Mouse (Mus musculus): Measurements from ENCODE around the gene Nbea. TPM values are rescaled to one million over a fixed set of nuclear protein-coding genes. Genes with fewer than 3 reads are reported as not detected.

Gene Nbea
- total RNA-seq, 1 experiment: 9.1 TPM

- TF ChIP-seq ZNF384 (IDR thresholded peaks at IDR 0.05; ENCODE audit: low read depth, low read length) (no peak), HCFC1 (IDR thresholded peaks at IDR 0.05; ENCODE audit: borderline replicate concordance, insufficient read depth, low read length) (no peak), CHD2 (IDR thresholded peaks at IDR 0.05; ENCODE audit: low read depth, low read length) (no peak), ZC3H11A (IDR thresholded peaks at IDR 0.05; ENCODE audit: borderline replicate concordance, low read depth, low read length) (no peak), MAFK (IDR thresholded peaks at IDR 0.05; ENCODE audit: insufficient read depth, low read depth, low read length) (no peak)
- Histone ChIP-seq H3K36me3 (ENCODE audit: control insufficient read depth, insufficient read depth, low read length, poor library complexity, severe bottlenecking) (no peaks in the 10 kb centered on the region), H3K9ac (ENCODE audit: insufficient read depth, low read depth, low read length, poor library complexity, severe bottlenecking) (no peak overlapping the region), H3K27ac (ENCODE audit: insufficient read depth, low read depth, low read length, poor library complexity, severe bottlenecking) (no peak overlapping the region), H3K9me3 (ENCODE audit: control insufficient read depth, insufficient read depth, low read depth, low read length) (no peaks in the 10 kb centered on the region), H3K4me1 (ENCODE audit: control insufficient read depth in 2 of 2, insufficient read depth in 2 of 2, low read length in 2 of 2, poor library complexity in 1 of 2) (no peaks in the 10 kb centered on the region), H3K4me3 (ENCODE audit: insufficient read depth in 1 of 2, low read depth in 1 of 2, low read length in 2 of 2, poor library complexity in 1 of 2, severe bottlenecking in 1 of 2) (no peak overlapping the region)
- no peak for DNase-seq (ENCODE audit: low read depth, low spot score)
- in situ Hi-C loops (cut with MboI; ENCODE audit: low sequenced_read_pairs in 2 of 2, unreplicated experiment in 2 of 2): no loop called here
Observed at GRCm38 (mm10) chr3:56034596-56034995, 148.9 kb downstream of the Nbea start.

DNA sequence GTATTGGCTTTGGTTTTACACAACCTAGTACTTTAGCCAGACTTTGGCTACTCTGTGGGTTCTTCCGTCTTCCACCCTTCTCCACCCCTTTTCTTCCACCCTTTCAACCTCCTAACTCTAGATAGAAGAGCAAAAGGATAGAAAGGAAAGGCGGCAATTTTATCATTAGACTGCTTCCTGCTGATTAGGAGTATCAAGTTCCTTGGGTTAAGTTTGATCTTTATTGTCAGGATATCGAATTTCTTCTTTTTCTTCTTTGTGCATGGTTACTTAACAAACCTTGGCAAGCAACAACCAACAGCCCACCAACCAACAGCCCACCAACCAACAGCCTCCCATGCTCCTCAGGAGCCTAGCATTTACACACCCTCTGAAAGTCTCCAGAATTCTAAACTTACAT is 165.0 kb downstream of the Nbea start:
- Histone ChIP-seq H3K9ac (ENCODE audit: insufficient read depth, low read depth, low read length, poor library complexity, severe bottlenecking) (no peak overlapping the region), H3K4me3 (ENCODE audit: insufficient read depth in 1 of 2, low read depth in 1 of 2, low read length in 2 of 2, poor library complexity in 1 of 2, severe bottlenecking in 1 of 2) (no peak overlapping the region), H3K4me1 (ENCODE audit: control insufficient read depth in 2 of 2, insufficient read depth in 2 of 2, low read length in 2 of 2, poor library complexity in 1 of 2) (no peaks in the 10 kb centered on the region), H3K9me3 (ENCODE audit: control insufficient read depth, insufficient read depth, low read depth, low read length) (no peaks in the 10 kb centered on the region), H3K36me3 (ENCODE audit: control insufficient read depth, insufficient read depth, low read length, poor library complexity, severe bottlenecking) (no peaks in the 10 kb centered on the region; the same call in 1 of the 2 replicates), H3K27ac (ENCODE audit: insufficient read depth, low read depth, low read length, poor library complexity, severe bottlenecking) (no peak overlapping the region)
- TF ChIP-seq ZNF384 (IDR thresholded peaks at IDR 0.05; ENCODE audit: low read depth, low read length): no peak
- no peak for TF ChIP-seq MAFK (IDR thresholded peaks at IDR 0.05; ENCODE audit: insufficient read depth, low read depth, low read length)
- no peak for TF ChIP-seq HCFC1 (IDR thresholded peaks at IDR 0.05; ENCODE audit: borderline replicate concordance, insufficient read depth, low read length)
- TF ChIP-seq ZC3H11A (IDR thresholded peaks at IDR 0.05; ENCODE audit: borderline replicate concordance, low read depth, low read length): no peak
- no peak for TF ChIP-seq CHD2 (IDR thresholded peaks at IDR 0.05; ENCODE audit: low read depth, low read length)
- in situ Hi-C loops (cut with MboI; ENCODE audit: low sequenced_read_pairs in 2 of 2, unreplicated experiment in 2 of 2): loop anchor here in 1 of 2 experiments (25.0 kb wide), 1 partner anchor 1194 kb away; no protein-coding TSS in a partner anchor
- DNase-seq (ENCODE audit: low read depth, low spot score): no peak

DNA sequence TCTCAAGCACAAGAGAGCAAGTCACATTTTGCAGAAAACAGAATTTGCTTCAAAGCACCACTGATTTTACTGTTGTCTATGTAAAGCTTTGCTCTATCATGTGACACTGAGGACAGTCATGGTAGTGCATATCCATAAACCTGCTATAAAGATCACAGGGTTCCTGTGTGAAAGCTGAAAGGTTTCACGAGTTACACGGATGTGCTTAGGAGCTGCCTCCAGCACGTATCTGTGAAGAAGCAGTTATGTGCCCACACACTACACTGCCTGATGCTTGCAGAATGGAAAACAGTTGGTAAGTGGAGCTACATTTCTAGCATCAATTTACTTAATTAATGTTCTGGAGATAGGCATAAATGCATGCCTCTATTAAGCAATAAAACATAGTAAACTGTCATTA is 172.4 kb downstream of the Nbea start:
- no peak for DNase-seq (ENCODE audit: low read depth, low spot score)

GRCm38 (mm10) chr3:56007991-56008390 is 175.5 kb downstream of the Nbea start:
- Histone ChIP-seq H3K4me3 (ENCODE audit: insufficient read depth in 1 of 2, low read depth in 1 of 2, low read length in 2 of 2, poor library complexity in 1 of 2, severe bottlenecking in 1 of 2) (no peak overlapping the region), H3K9ac (ENCODE audit: insufficient read depth, low read depth, low read length, poor library complexity, severe bottlenecking) (no peak overlapping the region), H3K4me1 (ENCODE audit: control insufficient read depth in 2 of 2, insufficient read depth in 2 of 2, low read length in 2 of 2, poor library complexity in 1 of 2) (no peaks in the 10 kb centered on the region), H3K9me3 (ENCODE audit: control insufficient read depth, insufficient read depth, low read depth, low read length) (no peaks in the 10 kb centered on the region), H3K36me3 (ENCODE audit: control insufficient read depth, insufficient read depth, low read length, poor library complexity, severe bottlenecking) (no peaks in the 10 kb centered on the region), H3K27ac (ENCODE audit: insufficient read depth, low read depth, low read length, poor library complexity, severe bottlenecking) (no peak overlapping the region)
- DNase-seq (ENCODE audit: low read depth, low spot score): peak; percentile 49
- in situ Hi-C loops (cut with MboI; ENCODE audit: low sequenced_read_pairs in 2 of 2, unreplicated experiment in 2 of 2): loop anchor here (10.0 to 25.0 kb wide), 2 partner anchors 1197 to 1204 kb away; no protein-coding TSS in a partner anchor
- TF ChIP-seq ZNF384 (IDR thresholded peaks at IDR 0.05; ENCODE audit: low read depth, low read length): no peak
- peak; percentile 50; the same call in 1 of the 2 replicates for TF ChIP-seq ZC3H11A (IDR thresholded peaks at IDR 0.05; ENCODE audit: borderline replicate concordance, low read depth, low read length)
- TF ChIP-seq HCFC1 (IDR thresholded peaks at IDR 0.05; ENCODE audit: borderline replicate concordance, insufficient read depth, low read length): no peak
- TF ChIP-seq MAFK (IDR thresholded peaks at IDR 0.05; ENCODE audit: insufficient read depth, low read depth, low read length): no peak
- no peak for TF ChIP-seq CHD2 (IDR thresholded peaks at IDR 0.05; ENCODE audit: low read depth, low read length)

More for the DNA sequence above, 172.4 kb downstream of the Nbea start:
- H3K4me1 ChIP-seq (ENCODE audit: control insufficient read depth in 2 of 2, insufficient read depth in 2 of 2, low read length in 2 of 2, poor library complexity in 1 of 2): no peaks in the 10 kb centered on the region
- H3K9ac ChIP-seq (ENCODE audit: insufficient read depth, low read depth, low read length, poor library complexity, severe bottlenecking): no peak overlapping the region
- H3K9me3 ChIP-seq (ENCODE audit: control insufficient read depth, insufficient read depth, low read depth, low read length): no peaks in the 10 kb centered on the region
- in situ Hi-C loops (cut with MboI; ENCODE audit: low sequenced_read_pairs in 2 of 2, unreplicated experiment in 2 of 2): loop anchor here in 1 of 2 experiments (25.0 kb wide), 1 partner anchor 1201 kb away; no protein-coding TSS in a partner anchor
- no peaks in the 10 kb centered on the region for H3K36me3 ChIP-seq (ENCODE audit: control insufficient read depth, insufficient read depth, low read length, poor library complexity, severe bottlenecking)
- no peak overlapping the region for H3K4me3 ChIP-seq (ENCODE audit: insufficient read depth in 1 of 2, low read depth in 1 of 2, low read length in 2 of 2, poor library complexity in 1 of 2, severe bottlenecking in 1 of 2)
- TF ChIP-seq MAFK (IDR thresholded peaks at IDR 0.05; ENCODE audit: insufficient read depth, low read depth, low read length) (no peak), HCFC1 (IDR thresholded peaks at IDR 0.05; ENCODE audit: borderline replicate concordance, insufficient read depth, low read length) (no peak), CHD2 (IDR thresholded peaks at IDR 0.05; ENCODE audit: low read depth, low read length) (no peak), ZC3H11A (IDR thresholded peaks at IDR 0.05; ENCODE audit: borderline replicate concordance, low read depth, low read length) (no peak), ZNF384 (IDR thresholded peaks at IDR 0.05; ENCODE audit: low read depth, low read length) (no peak)
- H3K27ac ChIP-seq (ENCODE audit: insufficient read depth, low read depth, low read length, poor library complexity, severe bottlenecking): no peak overlapping the region

Measured in ES-E14 (cell line).